8 mouse cellular contexts compared by ENCODE assay signal in the genomic region with DNA sequence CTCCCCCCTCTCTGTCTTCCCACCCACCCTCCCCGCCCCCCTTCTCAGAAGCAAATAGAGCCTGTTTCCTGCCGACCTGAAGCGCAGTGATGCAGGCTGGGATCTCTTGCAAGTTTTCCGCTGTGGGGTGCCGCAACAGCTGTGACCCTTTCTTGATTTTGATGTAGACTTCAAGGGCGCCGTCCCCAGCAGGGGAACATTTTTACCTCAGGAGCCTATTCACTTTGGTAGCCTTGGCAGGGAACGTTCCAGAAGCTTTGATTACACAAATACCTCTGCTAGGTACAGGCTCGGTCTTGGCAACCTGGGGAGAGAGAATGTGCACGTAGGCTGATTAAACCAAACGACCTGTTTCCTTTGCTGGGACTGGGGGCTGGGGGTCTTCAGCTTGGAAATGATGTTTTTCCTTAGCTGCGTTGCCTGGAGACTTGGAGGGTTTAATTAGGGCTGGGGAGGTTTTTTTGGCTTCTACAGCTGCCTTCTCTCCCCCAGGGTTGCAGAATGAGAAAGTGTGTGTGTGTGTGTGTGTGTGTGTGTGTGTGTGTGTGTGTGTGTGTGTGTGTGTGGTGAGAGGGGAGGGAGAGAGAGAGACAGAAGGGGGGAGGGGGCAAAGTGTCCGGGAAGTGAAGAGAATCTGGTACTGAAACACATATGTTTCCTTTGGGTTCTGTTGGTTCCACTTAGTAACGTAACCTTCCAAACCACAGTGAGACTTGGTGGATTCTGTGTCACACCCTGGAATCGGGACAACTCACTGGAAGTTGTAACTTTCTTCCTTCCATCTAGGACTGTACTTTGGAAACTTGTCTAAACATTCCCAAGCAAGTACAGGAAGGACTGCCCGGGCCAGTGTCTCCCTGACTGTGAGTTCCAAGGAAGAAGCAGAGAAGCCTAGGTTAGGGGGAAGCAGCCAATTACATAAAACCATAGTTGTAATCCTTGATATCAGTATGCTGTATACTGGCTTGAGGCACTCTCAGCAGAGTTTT.
DNase-seq lines count a peak whose midpoint lies in the region; ATAC-seq and TF ChIP-seq lines count a peak whose summit lies in the region.

No protein-coding gene starts in this region.

- H3K27ac ChIP-seq in cortical plate, adult 2 months (ENCODE audit: insufficient read depth, low read length), result peak overlapping the region; percentile 67; the same call in 1 of the 2 replicates
- peak overlapping the region; percentile 65 for H3K27ac ChIP-seq in midbrain, embryonic 15.5 days

- peak overlapping the region; percentile 31; the same call in 1 of the 2 replicates for H3K9ac ChIP-seq in midbrain, embryonic 15.5 days

- peak overlapping the region; percentile 59 for H3K4me2 ChIP-seq in midbrain, embryonic 15.5 days

- H3K36me3 ChIP-seq in midbrain, embryonic 15.5 days (replicated peaks), result no peaks in the 10 kb centered on the region

- ATAC-seq in inflammation-experienced regulatory T-cells, adult 6 months, result peak; percentile 71
- ATAC-seq in midbrain, embryonic 15.5 days (replicated peaks), result peak; percentile 90
- ATAC-seq in erythroblast, adult 5-6 weeks (replicated peaks; ENCODE audit: low FRiP score, poor library complexity, severe bottlenecking), result no peak

- peak; percentile 65 for DNase-seq in T-cell, adult 2 months (ENCODE audit: low spot score)
- peak; percentile 24 for DNase-seq in gastrocnemius, postnatal 25 days
- peak; percentile 24 to 90 for DNase-seq in left cerebral cortex, postnatal 10 days (ENCODE audit: extremely low spot score in 1 of 2, low spot score in 2 of 2)
- DNase-seq in thymus, postnatal 25 days, result peak; percentile 79

- H3K4me1 ChIP-seq in cortical plate, adult 2 months (ENCODE audit: control insufficient read depth, insufficient read depth, low read length), result no peaks in the 10 kb centered on the region
- H3K4me1 ChIP-seq in midbrain, embryonic 15.5 days, result peaks cover 11% of the 10 kb centered on the region

- TF ChIP-seq POLR2A in cortical plate, adult 2 months (IDR thresholded peaks at IDR 0.05; ENCODE audit: extremely low read depth, insufficient read depth, low read length), result no peak

- H3K9me3 ChIP-seq in midbrain, embryonic 15.5 days, result no peaks in the 10 kb centered on the region

- no peaks in the 10 kb centered on the region for H3K27me3 ChIP-seq in midbrain, embryonic 15.5 days (replicated peaks)

- intact Hi-C loops in left cerebral cortex, postnatal 10 days (cut with DNase I), result loop anchor here (10.0 kb wide), 1 partner anchor 489 kb away; no protein-coding TSS in a partner anchor

- no peak for TF ChIP-seq CTCF in cortical plate, adult 2 months (IDR thresholded peaks at IDR 0.05; ENCODE audit: extremely low read depth, insufficient read depth, low read length)

- peak overlapping the region; percentile 26; the same call in 1 of the 2 replicates for H3K4me3 ChIP-seq in cortical plate, adult 2 months (ENCODE audit: insufficient read depth, low read length)
- peak overlapping the region; percentile 35 for H3K4me3 ChIP-seq in midbrain, embryonic 15.5 days

- WGBS in midbrain, embryonic 15.5 days, result 8% methylated on average over 15 of the region's 16 CpGs

Comparison
In these comparisons a context has a peak if more than half of its experiments do, and no peak if none do; other contexts are left out.
1. DNase-seq: peak in every context shown above with its lines; median percentile 79 in thymus, postnatal 25 days; 65 in T-cell, adult 2 months; 57 in left cerebral cortex, postnatal 10 days; 24 in gastrocnemius, postnatal 25 days.